Mouse (Mus musculus): ENCODE measurements around the gene Nptxr. TPM values are rescaled to one million over a fixed set of nuclear protein-coding genes. Genes with fewer than 3 reads are reported as not detected.

Gene Nptxr
- polyA plus RNA-seq, 2 experiments: 0.09 to 0.11 TPM

GRCm38 (mm10) chr15:79768302-79768701, 36.3 kb downstream of the Nptxr start:
- no peaks in the 10 kb centered on the region for H3K27me3 ChIP-seq (ENCODE audit: control insufficient read depth, insufficient read depth, low read length)
- no peaks in the 10 kb centered on the region for H3K9me3 ChIP-seq (ENCODE audit: control insufficient read depth, low read length)
- H3K9ac ChIP-seq (replicated peaks): no peak overlapping the region
- ATAC-seq (ENCODE audit: insufficient read depth) (no peak), DNase-seq (ENCODE audit: low read depth in 3 of 3, low spot score in 3 of 3) (no peak)
- WGBS (ENCODE audit: insufficient replicate concordance): 25% methylated on average over 6 of the region's 6 CpGs
- no peak for TF ChIP-seq EP300 (IDR thresholded peaks at IDR 0.05; ENCODE audit: low read depth)
- no peak for TF ChIP-seq CTCF (IDR thresholded peaks at IDR 0.05; ENCODE audit: low read depth)
- no peaks in the 10 kb centered on the region for H3K36me3 ChIP-seq (replicated peaks; ENCODE audit: control insufficient read depth, insufficient read depth, low read depth)
- H3K4me1 ChIP-seq (replicated peaks; ENCODE audit: control insufficient read depth in 2 of 2, insufficient read depth in 2 of 2, low read length in 1 of 2): peaks cover under 1% of the 10 kb centered on the region in 2 experiments; a peak in 3 of 4 replicates
- no peak overlapping the region for H3K4me2 ChIP-seq (ENCODE audit: low read depth)
- no peak overlapping the region for H3K27ac ChIP-seq
- no peak overlapping the region for H3K4me3 ChIP-seq (ENCODE audit: insufficient read depth in 1 of 2, low read depth in 2 of 2, low read length in 2 of 2)

- Histone ChIP-seq H3K4me1 (replicated peaks; ENCODE audit: control insufficient read depth in 2 of 2, insufficient read depth in 2 of 2, low read length in 1 of 2) (no peaks in the 10 kb centered on the region), H3K4me3 (ENCODE audit: insufficient read depth in 1 of 2, low read depth in 2 of 2, low read length in 2 of 2) (no peak overlapping the region), H3K9me3 (ENCODE audit: control insufficient read depth, low read length) (no peaks in the 10 kb centered on the region), H3K27ac (no peak overlapping the region), H3K9ac (replicated peaks) (no peak overlapping the region), H3K4me2 (ENCODE audit: low read depth) (no peak overlapping the region), H3K36me3 (replicated peaks; ENCODE audit: control insufficient read depth, insufficient read depth, low read depth) (no peaks in the 10 kb centered on the region), H3K27me3 (ENCODE audit: control insufficient read depth, insufficient read depth, low read length) (no peaks in the 10 kb centered on the region)
- 55% methylated on average over 16 of the region's 16 CpGs for WGBS (ENCODE audit: insufficient replicate concordance)
- no peak for DNase-seq (ENCODE audit: low read depth in 3 of 3, low spot score in 3 of 3)
- TF ChIP-seq EP300 (IDR thresholded peaks at IDR 0.05; ENCODE audit: low read depth) (no peak), CTCF (IDR thresholded peaks at IDR 0.05; ENCODE audit: low read depth) (no peak)
- ATAC-seq (ENCODE audit: insufficient read depth): no peak
Measured at GRCm38 (mm10) chr15:79767327-79767961, 37.1 kb downstream of the Nptxr start.

- no peaks in the 10 kb centered on the region for H3K4me1 ChIP-seq (replicated peaks; ENCODE audit: control insufficient read depth in 2 of 2, insufficient read depth in 2 of 2, low read length in 1 of 2)
Measured at GRCm38 (mm10) chr15:79766586-79767071, 37.9 kb downstream of the Nptxr start.

GRCm38 (mm10) chr15:79766168-79766567, 38.4 kb downstream of the Nptxr start:
- ATAC-seq (ENCODE audit: insufficient read depth): no peak
- Histone ChIP-seq H3K36me3 (replicated peaks; ENCODE audit: control insufficient read depth, insufficient read depth, low read depth) (no peaks in the 10 kb centered on the region), H3K27ac (no peak overlapping the region), H3K9ac (replicated peaks) (no peak overlapping the region), H3K4me3 (ENCODE audit: insufficient read depth in 1 of 2, low read depth in 2 of 2, low read length in 2 of 2) (no peak overlapping the region), H3K27me3 (ENCODE audit: control insufficient read depth, insufficient read depth, low read length) (no peaks in the 10 kb centered on the region), H3K4me2 (ENCODE audit: low read depth) (no peak overlapping the region), H3K4me1 (replicated peaks; ENCODE audit: control insufficient read depth in 2 of 2, insufficient read depth in 2 of 2, low read length in 1 of 2) (no peaks in the 10 kb centered on the region), H3K9me3 (ENCODE audit: control insufficient read depth, low read length) (no peaks in the 10 kb centered on the region)
- TF ChIP-seq EP300 (IDR thresholded peaks at IDR 0.05; ENCODE audit: low read depth): no peak
- 62% methylated on average over 10 of the region's 10 CpGs for WGBS (ENCODE audit: insufficient replicate concordance)
- DNase-seq (ENCODE audit: low read depth in 3 of 3, low spot score in 3 of 3): no peak

More at GRCm38 (mm10) chr15:79766586-79767071, 37.9 kb downstream of the Nptxr start:
- DNase-seq (ENCODE audit: low read depth in 3 of 3, low spot score in 3 of 3): no peak
- Histone ChIP-seq H3K27me3 (ENCODE audit: control insufficient read depth, insufficient read depth, low read length) (no peaks in the 10 kb centered on the region), H3K27ac (no peak overlapping the region), H3K9me3 (ENCODE audit: control insufficient read depth, low read length) (no peaks in the 10 kb centered on the region), H3K36me3 (replicated peaks; ENCODE audit: control insufficient read depth, insufficient read depth, low read depth) (no peaks in the 10 kb centered on the region), H3K4me3 (ENCODE audit: insufficient read depth in 1 of 2, low read depth in 2 of 2, low read length in 2 of 2) (no peak overlapping the region), H3K4me2 (ENCODE audit: low read depth) (no peak overlapping the region), H3K9ac (replicated peaks) (no peak overlapping the region)
- no peak for TF ChIP-seq CTCF (IDR thresholded peaks at IDR 0.05; ENCODE audit: low read depth)
- TF ChIP-seq EP300 (IDR thresholded peaks at IDR 0.05; ENCODE audit: low read depth): no peak
- WGBS (ENCODE audit: insufficient replicate concordance): 76% methylated on average over 10 of the region's 10 CpGs
- no peak for ATAC-seq (ENCODE audit: insufficient read depth)

- Histone ChIP-seq H3K4me1 (replicated peaks; ENCODE audit: control insufficient read depth in 2 of 2, insufficient read depth in 2 of 2, low read length in 1 of 2) (no peaks in the 10 kb centered on the region), H3K9ac (replicated peaks) (no peak overlapping the region), H3K27me3 (ENCODE audit: control insufficient read depth, insufficient read depth, low read length) (no peaks in the 10 kb centered on the region), H3K36me3 (replicated peaks; ENCODE audit: control insufficient read depth, insufficient read depth, low read depth) (no peaks in the 10 kb centered on the region), H3K4me3 (ENCODE audit: insufficient read depth in 1 of 2, low read depth in 2 of 2, low read length in 2 of 2) (no peak overlapping the region), H3K9me3 (ENCODE audit: control insufficient read depth, low read length) (no peaks in the 10 kb centered on the region), H3K4me2 (ENCODE audit: low read depth) (no peak overlapping the region), H3K27ac (no peak overlapping the region)
- no peak for TF ChIP-seq EP300 (IDR thresholded peaks at IDR 0.05; ENCODE audit: low read depth)
- no peak for TF ChIP-seq CTCF (IDR thresholded peaks at IDR 0.05; ENCODE audit: low read depth)
- 64% methylated on average over 2 of the region's 2 CpGs for WGBS (ENCODE audit: insufficient replicate concordance)
- DNase-seq (ENCODE audit: low read depth in 3 of 3, low spot score in 3 of 3) (no peak), ATAC-seq (ENCODE audit: insufficient read depth) (no peak)
Measured at GRCm38 (mm10) chr15:79765361-79765760, 39.2 kb downstream of the Nptxr start.
